Mouse (Mus musculus) testis, adult 2 months (tissue): Measurements from ENCODE around the gene Dnah9.

ENCODE experiments used
- CTCF ChIP-seq: fragments of 200-500 bp; IDR thresholded peaks from 2 replicates; pipeline ENCODE4 v1.5.1; 2012; ENCODE audit warnings: low read depth, mild to moderate bottlenecking, inconsistent platforms, low read length, moderate library complexity; ENCODE audit not compliant: control insufficient read depth, insufficient read depth, insufficient replicate concordance
- POLR2A ChIP-seq: fragments of 200-500 bp; IDR thresholded peaks from 2 replicates; pipeline ENCODE4 v1.6.1; 2012; ENCODE audit warnings: low read depth, mild to moderate bottlenecking, inconsistent platforms, low read length, moderate library complexity; ENCODE audit not compliant: control insufficient read depth

- no peak for TF ChIP-seq CTCF
- no peak for TF ChIP-seq POLR2A
These were observed 286.9 kb downstream of the Dnah9 start for GRCm38 (mm10) chr11:65881465-65881864.
